Comparison of ENCODE assay signal across 14 mouse cellular contexts in genomic region chr16:31455276-31456045, GRCm38 (mm10). TPM values are rescaled to one million over a fixed set of nuclear protein-coding genes. Genes with fewer than 3 reads are reported as not detected.
DNase-seq lines count a peak whose midpoint lies in the region; ATAC-seq and TF ChIP-seq lines count a peak whose summit lies in the region.
"Had no signal": no experiment of that assay in that cellular context is flagged by ENCODE, and none has a peak within 500 bp of the region (broad histone marks: within the 10 kb centered on the region; RNA-seq: fewer than 3 reads in every experiment).

No protein-coding gene starts in this region.

- peaks cover 5 to 8% of the 10 kb centered on the region in 2 experiments; a peak in 2 of 4 replicates for H3K4me1 ChIP-seq in heart, embryonic 14.5 days (ENCODE audit: control insufficient read depth in 2 of 2, insufficient read depth in 2 of 2, low read length in 2 of 2)
- peaks cover 6% of the 10 kb centered on the region; the same call in 1 of the 2 replicates for H3K4me1 ChIP-seq in liver, adult 2 months (ENCODE audit: control insufficient read depth, insufficient read depth, low read length)
- H3K4me1 ChIP-seq in liver, embryonic 12.5 days, result peaks cover 35% of the 10 kb centered on the region
- peaks cover 45% of the 10 kb centered on the region for H3K4me1 ChIP-seq in intestine, embryonic 16.5 days (ENCODE audit: control insufficient read depth, insufficient read depth, low read length)
- peaks cover 27% of the 10 kb centered on the region for H3K4me1 ChIP-seq in stomach, embryonic 16.5 days (ENCODE audit: control insufficient read depth, insufficient read depth, low read length)

- no peaks in the 10 kb centered on the region for H3K79me2 ChIP-seq in liver, adult 2 months (ENCODE audit: control insufficient read depth, insufficient read depth, low read length)

- H3K9me3 ChIP-seq in heart, embryonic 14.5 days (ENCODE audit: control insufficient read depth, low read length), result no peaks in the 10 kb centered on the region
- H3K9me3 ChIP-seq in liver, embryonic 12.5 days (replicated peaks), result no peaks in the 10 kb centered on the region
- no peaks in the 10 kb centered on the region for H3K9me3 ChIP-seq in intestine, embryonic 16.5 days (ENCODE audit: control insufficient read depth, low read length)
- H3K9me3 ChIP-seq in stomach, embryonic 16.5 days (replicated peaks; ENCODE audit: control insufficient read depth, low read length), result no peaks in the 10 kb centered on the region
- H3K9me3 ChIP-seq: embryonic facial prominence, embryonic 12.5 days; limb, embryonic 15.5 days; lung, embryonic 15.5 days; neural tube, embryonic 15.5 days had no signal

- intact Hi-C loops in heart, postnatal 25 days (cut with DNase I), result loop anchor here (5.0 kb wide), 1 partner anchor 462 kb away; no protein-coding TSS in a partner anchor

- no peak overlapping the region for H3K4me3 ChIP-seq in heart, embryonic 14.5 days (ENCODE audit: control insufficient read depth in 1 of 2, insufficient read depth in 1 of 2, low read depth in 1 of 2, low read length in 2 of 2)
- H3K4me3 ChIP-seq in liver, adult 2 months (ENCODE audit: insufficient read depth, low read depth, low read length), result no peak overlapping the region
- H3K4me3 ChIP-seq in liver, embryonic 12.5 days, result no peak overlapping the region
- no peak overlapping the region for H3K4me3 ChIP-seq in intestine, embryonic 16.5 days (ENCODE audit: low read length)
- H3K4me3 ChIP-seq in stomach, embryonic 16.5 days (replicated peaks; ENCODE audit: low read length), result no peak overlapping the region
- H3K4me3 ChIP-seq: embryonic facial prominence, embryonic 12.5 days; limb, embryonic 15.5 days; lung, embryonic 15.5 days; neural tube, embryonic 15.5 days had no signal

- DNase-seq in heart, postnatal 25 days (ENCODE audit: low spot score), result no peak
- peak; percentile 72 for DNase-seq in liver, adult 2 months (ENCODE audit: extremely low read depth, low read depth, low spot score)
- DNase-seq: cerebellum, postnatal 10 days; spleen, adult 18-20 months had no signal

- no peak overlapping the region for H3K4me2 ChIP-seq in heart, embryonic 14.5 days (ENCODE audit: low read length)
- no peak overlapping the region for H3K4me2 ChIP-seq in liver, embryonic 12.5 days
- no peak overlapping the region for H3K4me2 ChIP-seq in intestine, embryonic 16.5 days (ENCODE audit: low read depth, low read length)
- peak overlapping the region; percentile 33 for H3K4me2 ChIP-seq in stomach, embryonic 16.5 days (ENCODE audit: low read depth, low read length)
- H3K4me2 ChIP-seq: embryonic facial prominence, embryonic 12.5 days; limb, embryonic 15.5 days; lung, embryonic 15.5 days; neural tube, embryonic 15.5 days had no signal

- no peaks in the 10 kb centered on the region for H3K36me3 ChIP-seq in heart, embryonic 14.5 days (ENCODE audit: control insufficient read depth, insufficient read depth, low read length)
- peaks cover 14% of the 10 kb centered on the region; the same call in 1 of the 2 replicates for H3K36me3 ChIP-seq in liver, adult 2 months (ENCODE audit: control insufficient read depth, insufficient read depth, low read length)
- H3K36me3 ChIP-seq in liver, embryonic 12.5 days, result peaks cover 14% of the 10 kb centered on the region
- peaks cover 6% of the 10 kb centered on the region for H3K36me3 ChIP-seq in intestine, embryonic 16.5 days (ENCODE audit: control insufficient read depth, insufficient read depth, low read length)
- no peaks in the 10 kb centered on the region for H3K36me3 ChIP-seq in stomach, embryonic 16.5 days (ENCODE audit: control insufficient read depth, insufficient read depth, low read length)
- H3K36me3 ChIP-seq: embryonic facial prominence, embryonic 12.5 days; limb, embryonic 15.5 days; lung, embryonic 15.5 days had no signal

- H3K27ac ChIP-seq in heart, embryonic 14.5 days (replicated peaks in 1 of 2; ENCODE audit: control insufficient read depth in 1 of 2, insufficient read depth in 1 of 2, low read depth in 2 of 2, low read length in 2 of 2), result no peak overlapping the region
- H3K27ac ChIP-seq in liver, adult 2 months (replicated peaks; ENCODE audit: insufficient read depth, low read depth, low read length), result no peak overlapping the region
- no peak overlapping the region for H3K27ac ChIP-seq in liver, embryonic 12.5 days
- peak overlapping the region; percentile 60 for H3K27ac ChIP-seq in intestine, embryonic 16.5 days (ENCODE audit: low read length)
- peak overlapping the region; percentile 73 for H3K27ac ChIP-seq in stomach, embryonic 16.5 days (ENCODE audit: low read length)
- H3K27ac ChIP-seq: embryonic facial prominence, embryonic 12.5 days; limb, embryonic 15.5 days; lung, embryonic 15.5 days; neural tube, embryonic 15.5 days had no signal

- peak; percentile 52; the same call in 1 of the 2 replicates for ATAC-seq in heart, embryonic 14.5 days (ENCODE audit: insufficient number of reproducible peaks, insufficient read depth, low FRiP score, low read depth)
- no peak for ATAC-seq in liver, embryonic 12.5 days
- no peak for ATAC-seq in intestine, embryonic 16.5 days
- ATAC-seq in stomach, embryonic 16.5 days (ENCODE audit: insufficient read depth, low FRiP score), result peak; percentile 66; the same call in 1 of the 2 replicates
- ATAC-seq in erythroid progenitor cell, adult 5-6 weeks (replicated peaks; ENCODE audit: low FRiP score, poor library complexity, severe bottlenecking), result no peak

- H3K27me3 ChIP-seq in heart, embryonic 14.5 days (ENCODE audit: control insufficient read depth, insufficient read depth, low read length), result 0 out of 2 replicates have a peak, but pooled peaks cover 1% of the 10 kb centered on the region
- H3K27me3 ChIP-seq in liver, adult 2 months (ENCODE audit: control insufficient read depth, insufficient read depth, low read length), result no peaks in the 10 kb centered on the region
- peaks cover 10% of the 10 kb centered on the region for H3K27me3 ChIP-seq in liver, embryonic 12.5 days (replicated peaks)
- H3K27me3 ChIP-seq in intestine, embryonic 16.5 days (replicated peaks; ENCODE audit: control insufficient read depth, insufficient read depth, low read length), result no peaks in the 10 kb centered on the region
- H3K27me3 ChIP-seq in stomach, embryonic 16.5 days (ENCODE audit: control insufficient read depth, insufficient read depth, low read length), result no peaks in the 10 kb centered on the region
- H3K27me3 ChIP-seq: CH12.LX; embryonic facial prominence, embryonic 12.5 days; limb, embryonic 15.5 days; lung, embryonic 15.5 days; neural tube, embryonic 15.5 days had no signal

- no peak for TF ChIP-seq POLR2A in liver, adult 2 months (IDR thresholded peaks at IDR 0.05; ENCODE audit: extremely low read depth, insufficient read depth, low read length)

- 54% methylated on average over 20 of the region's 21 CpGs for WGBS in heart, embryonic 14.5 days
- WGBS in liver, adult 2 months, result 55% methylated on average over 21 of the region's 21 CpGs
- WGBS in liver, embryonic 12.5 days (ENCODE audit: insufficient replicate concordance), result 63% methylated on average over 21 of the region's 21 CpGs
- 59% methylated on average over 21 of the region's 21 CpGs for WGBS in intestine, embryonic 16.5 days
- 51% methylated on average over 21 of the region's 21 CpGs for WGBS in stomach, embryonic 16.5 days

- no peak for TF ChIP-seq CTCF in liver, adult 2 months (IDR thresholded peaks at IDR 0.05; ENCODE audit: low read depth, low read length)

- no peak overlapping the region for H3K9ac ChIP-seq in heart, embryonic 14.5 days (ENCODE audit: low read length)
- no peak overlapping the region; the same call in 1 of the 2 replicates for H3K9ac ChIP-seq in liver, adult 2 months (ENCODE audit: low read depth, low read length)
- H3K9ac ChIP-seq in liver, embryonic 12.5 days, result no peak overlapping the region
- H3K9ac ChIP-seq in intestine, embryonic 16.5 days (ENCODE audit: low read depth, low read length), result 0 out of 2 replicates have a peak overlapping the region, but pooled peaks have one; percentile 7
- H3K9ac ChIP-seq in stomach, embryonic 16.5 days (ENCODE audit: low read length), result peak overlapping the region; percentile 34; the same call in 1 of the 2 replicates
- H3K9ac ChIP-seq: embryonic facial prominence, embryonic 12.5 days; limb, embryonic 15.5 days; lung, embryonic 15.5 days; neural tube, embryonic 15.5 days had no signal

RNA-seq across cellular contexts. Expression of gene Bdh1, which starts 33.4 kb away (rescaled TPM):
- 7.7 and 9.0 TPM in 2 replicates for polyA plus RNA-seq in heart, embryonic 14.5 days (2014; fragmentation: Nextera tagmentation; extraction: Ambion mirVana)
- 1 to 10 TPM; 7.0 to 7.6 TPM for total RNA-seq in heart, postnatal 25 days (2021)
- total RNA-seq in liver, adult 2 months (2014; rRNA removed), result 141 and 185 TPM in 2 replicates
- 314 and 354 TPM in 2 replicates for polyA plus RNA-seq in liver, adult 2 months (2012; rRNA removed)
- 45.8 and 46.6 TPM in 2 replicates for polyA plus RNA-seq in liver, embryonic 12.5 days (2016; fragmentation: Nextera tagmentation; extraction: Ambion mirVana)
- polyA plus RNA-seq in intestine, embryonic 16.5 days (2015; fragmentation: Nextera tagmentation; extraction: Ambion mirVana), result 272 and 331 TPM in 2 replicates
- polyA plus RNA-seq in stomach, embryonic 16.5 days (2015; fragmentation: Nextera tagmentation; extraction: Ambion mirVana), result 82.0 and 98.2 TPM in 2 replicates
- total RNA-seq in erythroid progenitor cell, adult 5-6 weeks (2015; ENCODE audit: low replicate concordance), result not detected in 2 replicates
- total RNA-seq in erythroid progenitor cell, adult 5-6 weeks (2017; ENCODE audit: low replicate concordance), result 4.2 TPM in 1 of 2 replicates, not detected in the other

Comparison
In these comparisons a context has a peak if more than half of its experiments do, and no peak if none do; other contexts are left out.
1. ATAC-seq: peak in heart, embryonic 14.5 days (single experiment) and stomach, embryonic 16.5 days (single experiment); none in liver, embryonic 12.5 days (single experiment), intestine, embryonic 16.5 days (single experiment) and erythroid progenitor cell, adult 5-6 weeks (single experiment).
2. H3K27ac ChIP-seq: peak in intestine, embryonic 16.5 days (single experiment) and stomach, embryonic 16.5 days (single experiment); none in heart, embryonic 14.5 days (0 of 2), liver, adult 2 months (single experiment) and liver, embryonic 12.5 days (single experiment).
3. H3K9ac ChIP-seq: peak in intestine, embryonic 16.5 days (single experiment) and stomach, embryonic 16.5 days (single experiment); none in heart, embryonic 14.5 days (single experiment), liver, adult 2 months (single experiment) and liver, embryonic 12.5 days (single experiment).